Mouse (Mus musculus): Measurements from ENCODE around the gene Trf.

DNA sequence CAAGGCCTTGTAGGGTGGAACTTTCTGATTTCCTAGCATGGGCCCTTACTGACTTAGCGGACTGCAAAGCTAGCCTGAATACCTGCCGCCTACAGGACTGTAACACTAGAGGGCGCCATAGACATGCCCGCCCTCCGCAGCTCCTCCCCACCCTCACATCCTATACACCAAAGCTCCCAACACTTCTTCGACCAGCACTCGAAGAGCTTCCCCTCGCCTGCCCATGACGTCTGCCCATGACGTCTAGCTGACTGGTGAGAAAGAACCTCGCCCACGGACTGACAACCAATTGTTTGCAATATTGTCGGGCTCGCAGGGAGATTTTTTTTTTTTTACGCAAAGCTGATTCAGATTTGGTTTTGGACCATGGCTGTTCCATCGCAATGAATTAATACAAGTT, 22.4 kb downstream of the Trf start:
- TF ChIP-seq CTCF (IDR thresholded peaks at IDR 0.05; ENCODE audit: control insufficient read depth, insufficient read depth, insufficient replicate concordance, low read depth, low read length): peak; percentile 97
- no peak for TF ChIP-seq POLR2A (IDR thresholded peaks at IDR 0.05; ENCODE audit: control insufficient read depth, low read depth, low read length)
